Mouse (Mus musculus) frontal cortex, postnatal 25 days (tissue): Measurements from ENCODE around the gene Zranb3.
A peak's percentile ranks its signal among the peaks of the same experiment; 100 is the strongest.
"Not testable (repeated sequence)": the region's sequence is repeated elsewhere in the genome, so short reads cannot be mapped to it uniquely, and the experiment has no call there.

Experiments
- DNase-seq, 2 experiments: peaks; one replicate each; pipeline ENCODE4 v3.0.0; 2022; ENCODE audit warnings: low spot score in 2 of 2

Zranb3 gene

GRCm38 (mm10) chr1:128102641-128103461 is at the start of gene Zranb3, which contains the start of gene R3hdm1:
Gene Zranb3, minus strand, starts transcription at chr1:128103047.
Gene R3hdm1, plus strand, starts transcription at chr1:128103301.
- DNase-seq: peak; percentile 81 to 96

- no peak for DNase-seq
Observed at GRCm38 (mm10) chr1:128141737-128142136, 38.9 kb upstream of the Zranb3 start.

GRCm38 (mm10) chr1:128141039-128141438 is 38.2 kb upstream of the Zranb3 start:
- DNase-seq: no peak

- not testable (repeated sequence) for DNase-seq
Observed at GRCm38 (mm10) chr1:128136222-128136621, 33.4 kb upstream of the Zranb3 start.

GRCm38 (mm10) chr1:128120913-128121627 is 18.2 kb upstream of the Zranb3 start:
- DNase-seq: no peak

GRCm38 (mm10) chr1:128103520-128104088 is 757 bp upstream of the Zranb3 start:
- peak in 1 of 2 experiments; percentile 22 for DNase-seq

- DNase-seq: peak in 1 of 2 experiments; percentile 51
Observed at GRCm38 (mm10) chr1:128102251-128102640, 601 bp downstream of the Zranb3 start.

GRCm38 (mm10) chr1:128098309-128098708 is 4.5 kb downstream of the Zranb3 start:
- no peak for DNase-seq

- no peak for DNase-seq
Observed at GRCm38 (mm10) chr1:128094686-128095085, 8.2 kb downstream of the Zranb3 start.

- DNase-seq: no peak
Observed at GRCm38 (mm10) chr1:128082800-128083199, 20.0 kb downstream of the Zranb3 start.

- DNase-seq: no peak
Observed at GRCm38 (mm10) chr1:128081873-128082272, 21.0 kb downstream of the Zranb3 start.

GRCm38 (mm10) chr1:128080936-128081696 is 21.7 kb downstream of the Zranb3 start:
- no peak for DNase-seq

- no peak for DNase-seq
Observed at GRCm38 (mm10) chr1:128078646-128079045, 24.2 kb downstream of the Zranb3 start.

- no peak for DNase-seq
Observed at GRCm38 (mm10) chr1:128077788-128078187, 25.1 kb downstream of the Zranb3 start.

- no peak for DNase-seq
Observed at GRCm38 (mm10) chr1:128076791-128077479, 25.9 kb downstream of the Zranb3 start.

- DNase-seq: no peak
Observed at GRCm38 (mm10) chr1:128073051-128073450, 29.8 kb downstream of the Zranb3 start.

GRCm38 (mm10) chr1:128070003-128070402 is 32.8 kb downstream of the Zranb3 start:
- DNase-seq: no peak

GRCm38 (mm10) chr1:128068945-128069397 is 33.9 kb downstream of the Zranb3 start:
- DNase-seq: no peak

- DNase-seq: no peak
Observed at GRCm38 (mm10) chr1:128064716-128065115, 38.1 kb downstream of the Zranb3 start.

GRCm38 (mm10) chr1:128062167-128062566 is 40.7 kb downstream of the Zranb3 start:
- no peak for DNase-seq

- no peak for DNase-seq
Observed at GRCm38 (mm10) chr1:128061401-128061800, 41.4 kb downstream of the Zranb3 start.
